Mouse (Mus musculus): Measurements from ENCODE around the gene Setd3.

DNA sequence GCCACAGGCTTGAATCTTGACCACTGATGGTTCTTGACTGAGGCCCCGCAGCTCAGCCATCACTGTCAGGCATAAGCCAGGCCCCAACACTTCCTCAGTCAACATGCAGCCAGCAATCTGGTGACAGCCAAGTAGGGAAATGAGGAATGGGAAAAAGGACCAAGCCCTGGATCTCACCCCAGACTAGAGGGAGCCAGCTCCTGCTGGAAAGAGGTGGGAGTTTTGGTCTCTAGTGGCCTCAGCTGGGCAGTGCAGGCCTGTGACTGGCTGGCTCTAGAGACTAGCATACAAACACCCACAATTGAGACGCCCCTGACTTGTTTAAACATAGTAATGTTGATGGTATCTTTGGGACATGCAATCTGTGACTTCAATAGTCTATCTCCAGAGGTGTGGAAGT, 91.6 kb downstream of the Setd3 start:
- no peak for TF ChIP-seq CTCF (IDR thresholded peaks at IDR 0.05; ENCODE audit: extremely low read depth, insufficient read depth, insufficient read length, insufficient replicate concordance)
- TF ChIP-seq POLR2A (IDR thresholded peaks at IDR 0.05; ENCODE audit: low read depth, low read length), result no peak
